Mouse (Mus musculus): Measurements from ENCODE around the gene Gm5640.
"Not testable (repeated sequence)": the region's sequence is repeated elsewhere in the genome, so short reads cannot be mapped to it uniquely, and the experiment has no call there.

The Gm5640 gene

GRCm38 (mm10) chrX:74645466-74646323, at the start of gene Gm5640:
Gene Gm5640, minus strand, starts transcription at chrX:74645635.
- DNase-seq = not testable (repeated sequence)

- not testable (repeated sequence) for DNase-seq
These were observed 958 bp upstream of the Gm5640 start for GRCm38 (mm10) chrX:74646393-74646792.

GRCm38 (mm10) chrX:74592379-74592778, 53.1 kb downstream of the Gm5640 start, which contains the start of gene Olfr1325:
Gene Olfr1325, plus strand, starts transcription at chrX:74592679.
- DNase-seq = no peak
